Mouse (Mus musculus) bone marrow macrophage, adult 2 months (primary cell): Measurements from ENCODE around the gene Ptprg.

Experiments
- CTCF ChIP-seq: IDR thresholded peaks from 2 replicates; pipeline ENCODE4 v1.5.1; 2012; ENCODE audit warnings: low read depth, mild to moderate bottlenecking, low read length, moderate library complexity
- POLR2A ChIP-seq: IDR thresholded peaks from 2 replicates; pipeline ENCODE4 v1.6.1; 2012; ENCODE audit warnings: mild to moderate bottlenecking, low read depth, low read length, borderline replicate concordance

- TF ChIP-seq CTCF (no peak), POLR2A (no peak)
Observed at GRCm38 (mm10) chr14:11883995-11884394, 330.7 kb downstream of the Ptprg start.
